Comparison of ENCODE assay signal across 10 mouse cellular contexts in genomic region chr7:45097479-45097878, GRCm38 (mm10). TPM values are rescaled to one million over a fixed set of nuclear protein-coding genes. Genes with fewer than 3 reads are reported as not detected.
DNase-seq lines count a peak whose midpoint lies in the region; ATAC-seq and TF ChIP-seq lines count a peak whose summit lies in the region.
"Had no signal": no experiment of that assay in that cellular context is flagged by ENCODE, and none has a peak within 500 bp of the region (broad histone marks: within the 10 kb centered on the region; RNA-seq: fewer than 3 reads in every experiment).

No protein-coding gene starts in this region.

- H3K27me3 ChIP-seq in heart, postnatal 0 days (ENCODE audit: control insufficient read depth, insufficient read depth, low read length), result no peaks in the 10 kb centered on the region
- no peaks in the 10 kb centered on the region for H3K27me3 ChIP-seq in spleen, adult 2 months (ENCODE audit: control insufficient read depth, insufficient read depth, low read length)

- no peak for TF ChIP-seq CTCF in heart, postnatal 0 days (IDR thresholded peaks at IDR 0.05; ENCODE audit: low read depth)
- TF ChIP-seq CTCF in spleen, adult 2 months (IDR thresholded peaks at IDR 0.05; ENCODE audit: extremely low read depth, insufficient read depth, insufficient read length, insufficient replicate concordance), result no peak

- peaks cover 2% of the 10 kb centered on the region; the same call in 1 of the 2 replicates for H3K4me1 ChIP-seq in heart, postnatal 0 days (ENCODE audit: control insufficient read depth, insufficient read depth)
- H3K4me1 ChIP-seq in spleen, adult 2 months (ENCODE audit: control insufficient read depth, insufficient read depth, insufficient read length), result no peaks in the 10 kb centered on the region; the same call in none of the 2 replicates
- H3K4me1 ChIP-seq: midbrain, embryonic 12.5 days had no signal

- peak overlapping the region; percentile 4; the same call in 1 of the 2 replicates for H3K27ac ChIP-seq in heart, postnatal 0 days (ENCODE audit: low read depth)
- H3K27ac ChIP-seq in spleen, adult 2 months (ENCODE audit: insufficient read depth, low read length), result peak overlapping the region; percentile 52
- H3K27ac ChIP-seq: midbrain, embryonic 12.5 days had no signal

- no peak overlapping the region for H3K9ac ChIP-seq in heart, postnatal 0 days (replicated peaks; ENCODE audit: low read depth, low read length)
- H3K9ac ChIP-seq: midbrain, embryonic 12.5 days had no signal

- no peak for TF ChIP-seq POLR2A in spleen, adult 2 months (IDR thresholded peaks at IDR 0.05; ENCODE audit: low read depth, low read length)

- H3K9me3 ChIP-seq in heart, postnatal 0 days (replicated peaks; ENCODE audit: control insufficient read depth, low read length), result no peaks in the 10 kb centered on the region
- H3K9me3 ChIP-seq: midbrain, embryonic 12.5 days had no signal

- H3K4me2 ChIP-seq in heart, postnatal 0 days (ENCODE audit: low read depth, low read length), result no peak overlapping the region
- H3K4me2 ChIP-seq: heart, embryonic 11.5 days; midbrain, embryonic 12.5 days had no signal

- no peak for TF ChIP-seq EP300 in heart, postnatal 0 days (IDR thresholded peaks at IDR 0.05; ENCODE audit: low read depth)

- H3K4me3 ChIP-seq in heart, postnatal 0 days (ENCODE audit: low read depth, low read length), result no peak overlapping the region
- no peak overlapping the region for H3K4me3 ChIP-seq in spleen, adult 2 months (ENCODE audit: extremely low read depth, insufficient read depth, insufficient read length)
- H3K4me3 ChIP-seq: midbrain, embryonic 12.5 days had no signal

- 48% methylated on average over 6 of the region's 6 CpGs for WGBS in heart, postnatal 0 days
- WGBS in spleen, adult 2 months, result 13% methylated on average over 6 of the region's 6 CpGs

- DNase-seq in heart, postnatal 0 days (ENCODE audit: low spot score), result no peak
- no peak for DNase-seq in heart, postnatal 4 days
- no peak for DNase-seq in spleen, adult 2 months (ENCODE audit: low read depth in 1 of 2, low spot score in 2 of 2)
- DNase-seq in spleen, postnatal 14 days (ENCODE audit: low spot score in 2 of 2), result no peak
- DNase-seq in kidney, postnatal 14 days, result peak; percentile 50
- DNase-seq in ovary, postnatal 14 days (ENCODE audit: low spot score), result no peak
- no peak for DNase-seq in right cerebral cortex, postnatal 10 days (ENCODE audit: low spot score in 2 of 2)
- DNase-seq: thymus, postnatal 25 days had no signal

- ATAC-seq in heart, postnatal 0 days (ENCODE audit: insufficient read depth, low read depth), result no peak

- peaks cover 12% of the 10 kb centered on the region; the same call in 1 of the 2 replicates for H3K36me3 ChIP-seq in heart, postnatal 0 days (replicated peaks; ENCODE audit: control insufficient read depth, insufficient read depth, low read length)
- H3K36me3 ChIP-seq in spleen, adult 2 months (ENCODE audit: control insufficient read depth, insufficient read depth, low read length), result no peaks in the 10 kb centered on the region; the same call in 1 of the 2 replicates
- H3K36me3 ChIP-seq: midbrain, embryonic 12.5 days had no signal

RNA-seq across cellular contexts. Expression of gene Rcn3, which starts 5.5 kb away (rescaled TPM):
- total RNA-seq in heart, postnatal 0 days (2014; rRNA removed; ENCODE audit: low replicate concordance), result 125 and 141 TPM in 2 replicates
- 100 and 108 TPM in 2 replicates for polyA plus RNA-seq in heart, postnatal 0 days (2015; fragmentation: Nextera tagmentation; extraction: Ambion mirVana)
- total RNA-seq in heart, postnatal 4 days (2021), result 10 to 100 TPM; 88.0 to 90.9 TPM
- polyA plus RNA-seq in spleen, adult 2 months (2012; rRNA removed), result 96.5 and 100 TPM in 2 replicates

RNA-seq across cellular contexts. Expression of gene Fcgrt, which starts 6.2 kb away (rescaled TPM):
- 48.9 and 51.6 TPM in 2 replicates for total RNA-seq in heart, postnatal 0 days (2014; rRNA removed; ENCODE audit: low replicate concordance)
- polyA plus RNA-seq in heart, postnatal 0 days (2015; fragmentation: Nextera tagmentation; extraction: Ambion mirVana), result 59.5 and 67.9 TPM in 2 replicates
- total RNA-seq in heart, postnatal 4 days (2021), result 10 to 100 TPM; 35.3 to 41.1 TPM
- polyA plus RNA-seq in spleen, adult 2 months (2012; rRNA removed), result 64.4 and 75.4 TPM in 2 replicates

RNA-seq across cellular contexts. Expression of gene Rps11, which starts 26.8 kb away (rescaled TPM):
- total RNA-seq in heart, postnatal 0 days (2014; rRNA removed; ENCODE audit: low replicate concordance), result 1,106 and 1,247 TPM in 2 replicates
- 730 and 757 TPM in 2 replicates for polyA plus RNA-seq in heart, postnatal 0 days (2015; fragmentation: Nextera tagmentation; extraction: Ambion mirVana)
- total RNA-seq in heart, postnatal 4 days (2021), result 100 to 1,000 TPM; 846 to 864 TPM
- 273 and 325 TPM in 2 replicates for polyA plus RNA-seq in spleen, adult 2 months (2012; rRNA removed)

RNA-seq across cellular contexts. Expression of gene Rpl13a, which starts 31.1 kb away (rescaled TPM):
- 1,443 and 1,972 TPM in 2 replicates for total RNA-seq in heart, postnatal 0 days (2014; rRNA removed; ENCODE audit: low replicate concordance)
- polyA plus RNA-seq in heart, postnatal 0 days (2015; fragmentation: Nextera tagmentation; extraction: Ambion mirVana), result 780 and 809 TPM in 2 replicates
- total RNA-seq in heart, postnatal 4 days (2021), result 1,000 to 10,000 TPM; 1,039 to 1,207 TPM
- 1,860 and 2,797 TPM in 2 replicates for polyA plus RNA-seq in spleen, adult 2 months (2012; rRNA removed)

RNA-seq across cellular contexts. Expression of gene Prrg2, which starts 35.0 kb away (rescaled TPM):
- 8.3 and 22.0 TPM in 2 replicates for total RNA-seq in heart, postnatal 0 days (2014; rRNA removed; ENCODE audit: low replicate concordance)
- polyA plus RNA-seq in heart, postnatal 0 days (2015; fragmentation: Nextera tagmentation; extraction: Ambion mirVana), result 12.4 and 13.3 TPM in 2 replicates
- 10 to 100 TPM in 1 of 2 experiments, 1 to 10 TPM in 1; 9.5 to 10.2 TPM for total RNA-seq in heart, postnatal 4 days (2021)
- 19.9 and 27.6 TPM in 2 replicates for polyA plus RNA-seq in spleen, adult 2 months (2012; rRNA removed)
